10 mouse cellular contexts compared by ENCODE assay signal in genomic region chr11:119738990-119739846, GRCm38 (mm10).
DNase-seq lines count a peak whose midpoint lies in the region; ATAC-seq and TF ChIP-seq lines count a peak whose summit lies in the region.
"Had no signal": no experiment of that assay in that cellular context is flagged by ENCODE, and none has a peak within 500 bp of the region (broad histone marks: within the 10 kb centered on the region; RNA-seq: fewer than 3 reads in every experiment).

No protein-coding gene starts in this region.

- WGBS in forebrain, embryonic 16.5 days = 14% methylated on average over 7 of the region's 7 CpGs

- no peak overlapping the region for H3K4me3 ChIP-seq in forebrain, embryonic 16.5 days (replicated peaks; ENCODE audit: low read length)
- no peak overlapping the region for H3K4me3 ChIP-seq in left cerebral cortex, adult 2 months

- peak; percentile 18 to 57 for DNase-seq in left cerebral cortex, adult 18-20 months (ENCODE audit: low spot score in 2 of 2)
- no peak for DNase-seq in left cerebral cortex, adult 11 months (ENCODE audit: low spot score)
- DNase-seq in left cerebral cortex, adult 2 months (ENCODE audit: extremely low spot score in 1 of 2, low spot score in 2 of 2) = peak; percentile 24 to 37
- DNase-seq in right cerebral cortex, postnatal 25 days = peak; percentile 20
- DNase-seq in adrenal gland, postnatal 10 days = no peak
- DNase-seq in B cell, adult 2 months = no peak
- DNase-seq: lung, adult 2 months; thymus, adult 18-20 months had no signal

- no peak overlapping the region for H3K4me2 ChIP-seq in forebrain, embryonic 16.5 days (ENCODE audit: low read length)

- no peak for TF ChIP-seq CTCF in left cerebral cortex, adult 2 months (IDR thresholded peaks at IDR 0.05)

- ATAC-seq in forebrain, embryonic 16.5 days = peak; percentile 92
- no peak for ATAC-seq in megakaryocyte, adult 5-6 weeks (ENCODE audit: poor library complexity, severe bottlenecking)

- no peaks in the 10 kb centered on the region for H3K9me3 ChIP-seq in forebrain, embryonic 16.5 days (ENCODE audit: control insufficient read depth, low read length)

- peak overlapping the region; percentile 75 for H3K27ac ChIP-seq in forebrain, embryonic 16.5 days (ENCODE audit: low read length)
- peak overlapping the region; percentile 69 for H3K27ac ChIP-seq in left cerebral cortex, adult 2 months

- peaks cover 18% of the 10 kb centered on the region for H3K4me1 ChIP-seq in forebrain, embryonic 16.5 days (replicated peaks; ENCODE audit: control insufficient read depth, insufficient read depth, low read length)

- no peaks in the 10 kb centered on the region for H3K27me3 ChIP-seq in forebrain, embryonic 16.5 days (replicated peaks; ENCODE audit: control insufficient read depth, insufficient read depth, low read length)

- intact Hi-C loops in left cerebral cortex, adult 2 months (cut with DNase I) = no loop called here

- no peak overlapping the region for H3K9ac ChIP-seq in forebrain, embryonic 16.5 days (replicated peaks; ENCODE audit: low read depth, low read length)

- H3K36me3 ChIP-seq in forebrain, embryonic 16.5 days (ENCODE audit: control insufficient read depth, insufficient read depth) = no peaks in the 10 kb centered on the region

Comparison
In these comparisons a context has a peak if more than half of its experiments do, and no peak if none do; other contexts are left out.
1. DNase-seq: peak in left cerebral cortex, adult 18-20 months (2 of 2), left cerebral cortex, adult 2 months (2 of 2) and right cerebral cortex, postnatal 25 days (single experiment); none in left cerebral cortex, adult 11 months (single experiment), adrenal gland, postnatal 10 days (single experiment) and B cell, adult 2 months (0 of 2).